Mouse (Mus musculus) liver, embryonic 14.5 days (tissue): Measurements from ENCODE around the gene Pdzph1. TPM values are rescaled to one million over a fixed set of nuclear protein-coding genes. Genes with fewer than 3 reads are reported as not detected.

Experiments
- ATAC-seq: fragments of 200-750 bp; cut with Nextera tagmentation; 2 replicates; pipeline ENCODE4 v1.8.0; 2017; ENCODE audit warnings: moderate number of reproducible peaks, mild to moderate bottlenecking, moderate library complexity; ENCODE audit not compliant: insufficient read depth
- DNase-seq, 3 experiments: peaks; one replicate each; pipeline ENCODE4 v3.0.0-alpha.2; 2012 to 2013; ENCODE audit warnings: low read depth in 3 of 3, low spot score in 3 of 3
- H3K27ac ChIP-seq: fragments of 300-500 bp; sonication (generic); 2 replicates; pipeline ENCODE4 v1.5.1; 2014; ENCODE audit warnings: moderate library complexity, mild to moderate bottlenecking, control low read depth, inconsistent platforms
- H3K27me3 ChIP-seq: fragments of 300-500 bp; sonication (generic); 2 replicates; pipeline ENCODE4 v1.6.1; 2014; ENCODE audit warnings: mild to moderate bottlenecking, low read length, moderate library complexity; ENCODE audit not compliant: control insufficient read depth, insufficient read depth
- H3K36me3 ChIP-seq: fragments of 300-500 bp; sonication (generic); replicated peaks from 2 replicates; pipeline ENCODE4 v1.6.1; 2014; ENCODE audit warnings: low read depth; ENCODE audit not compliant: control insufficient read depth, insufficient read depth
- H3K4me1 ChIP-seq, 2 experiments: fragments of 200-500 bp in 1 of 2; fragments of 300-500 bp in 1 of 2; sonication (generic) in 1 of 2; replicated peaks; 2 replicates each; pipeline ENCODE4 v1.6.1; 2012 to 2014; ENCODE audit warnings: antibody characterized with exemption in 1 of 2, inconsistent platforms in 1 of 2, low read length in 1 of 2; ENCODE audit not compliant: control insufficient read depth in 2 of 2, insufficient read depth in 2 of 2
- H3K4me2 ChIP-seq: fragments of 300-500 bp; sonication (generic); 2 replicates; pipeline ENCODE4 v1.6.1; 2014; ENCODE audit warnings: low read depth, mild to moderate bottlenecking, control low read depth, moderate library complexity
- H3K4me3 ChIP-seq, 2 experiments: fragments of 200-500 bp in 1 of 2; fragments of 300-500 bp in 1 of 2; sonication (generic) in 1 of 2; 2 replicates each; pipeline ENCODE4 v1.5.1; 2012 to 2014; ENCODE audit warnings: low read depth in 2 of 2, low read length in 2 of 2, mild to moderate bottlenecking in 2 of 2, control low read depth in 1 of 2, inconsistent platforms in 1 of 2, moderate library complexity in 1 of 2; ENCODE audit not compliant: insufficient read depth in 1 of 2
- H3K9ac ChIP-seq: fragments of 300-500 bp; sonication (generic); replicated peaks from 2 replicates; pipeline ENCODE4 v1.6.1; 2014; ENCODE audit warnings: mild to moderate bottlenecking, control low read depth, moderate library complexity
- H3K9me3 ChIP-seq: fragments of 300-500 bp; sonication (generic); 2 replicates; pipeline ENCODE4 v1.6.1; 2016; ENCODE audit warnings: low read length, mixed read lengths; ENCODE audit not compliant: control insufficient read depth
- CTCF ChIP-seq: IDR thresholded peaks from 2 replicates; pipeline ENCODE4 v1.5.1; 2016; ENCODE audit warnings: antibody characterized with exemption, low read depth, control low read depth
- EP300 ChIP-seq: IDR thresholded peaks from 2 replicates; pipeline ENCODE4 v1.6.1; 2016; ENCODE audit warnings: antibody characterized with exemption, low read depth
- WGBS: fragments of 180-500 bp; shearing (Covaris S2); extraction: QIAGEN DNeasy Blood & Tissue Kit; methylation state at CpG from one replicate; pipeline ENCODE4 v1.1.7; 2014; ENCODE audit not compliant: insufficient replicate concordance; 5-methylcytosine and 5-hydroxymethylcytosine counted together
- polyA plus RNA-seq, 2 experiments: library from polyadenylated mRNA; depleted of rRNA in 1 of 2; stranded (reverse) in 1 of 2; unstranded in 1 of 2; fragments of >200 nt; fragmentation: Nextera tagmentation in 1 of 2; extraction: Ambion mirVana in 1 of 2; gene quantifications; 2 replicates each; pipeline versions ENCODE4 v1.2.1 to v1.2.3; 2012 to 2014

Gene Pdzph1
- polyA plus RNA-seq, 2 experiments, result 0.15 to 0.39 TPM

GRCm38 (mm10) chr17:58884393-58884792, 106.8 kb downstream of the Pdzph1 start:
- H3K9me3 ChIP-seq, result no peaks in the 10 kb centered on the region
- no peak overlapping the region for H3K4me3 ChIP-seq
- ATAC-seq, result no peak
- no peak for DNase-seq
- no peaks in the 10 kb centered on the region for H3K4me1 ChIP-seq
- H3K36me3 ChIP-seq, result no peaks in the 10 kb centered on the region
- no peak overlapping the region for H3K4me2 ChIP-seq
- 36% methylated on average over 1 of the region's 1 CpGs for WGBS
- no peak for TF ChIP-seq CTCF
- TF ChIP-seq EP300, result no peak
- H3K9ac ChIP-seq, result no peak overlapping the region
- no peaks in the 10 kb centered on the region for H3K27me3 ChIP-seq
- H3K27ac ChIP-seq, result no peak overlapping the region

GRCm38 (mm10) chr17:58873356-58873755, 117.8 kb downstream of the Pdzph1 start:
- no peaks in the 10 kb centered on the region for H3K36me3 ChIP-seq
- TF ChIP-seq EP300, result no peak
- no peak for TF ChIP-seq CTCF
- H3K9ac ChIP-seq, result no peak overlapping the region
- WGBS, result 4% methylated on average over 1 of the region's 1 CpGs
- no peaks in the 10 kb centered on the region for H3K9me3 ChIP-seq
- H3K4me1 ChIP-seq, result no peaks in the 10 kb centered on the region
- no peak overlapping the region for H3K27ac ChIP-seq
- DNase-seq, result no peak
- no peak overlapping the region for H3K4me2 ChIP-seq
- H3K4me3 ChIP-seq, result no peak overlapping the region
- H3K27me3 ChIP-seq, result no peaks in the 10 kb centered on the region
- ATAC-seq, result no peak

GRCm38 (mm10) chr17:58870795-58871194, 120.4 kb downstream of the Pdzph1 start:
- no peaks in the 10 kb centered on the region for H3K4me1 ChIP-seq
- H3K36me3 ChIP-seq, result no peaks in the 10 kb centered on the region
- no peak for DNase-seq
- H3K9me3 ChIP-seq, result no peaks in the 10 kb centered on the region
- no peak for ATAC-seq
- no peak overlapping the region for H3K4me3 ChIP-seq
- no peak overlapping the region for H3K9ac ChIP-seq
- TF ChIP-seq EP300, result no peak
- TF ChIP-seq CTCF, result no peak
- no peak overlapping the region for H3K27ac ChIP-seq
- no peaks in the 10 kb centered on the region for H3K27me3 ChIP-seq
- H3K4me2 ChIP-seq, result no peak overlapping the region

Other genes starting within 250 kb of the Pdzph1 start
- 2.2 and 3.2 TPM in 2 replicates for gene Nudt12, start 22.0 kb upstream of the Pdzph1 start, polyA plus RNA-seq (2012; rRNA removed)
- 2.8 and 3.1 TPM in 2 replicates for gene Nudt12, start 22.0 kb upstream of the Pdzph1 start, polyA plus RNA-seq (2014; fragmentation: Nextera tagmentation; extraction: Ambion mirVana)